Mouse (Mus musculus) lung, adult 2 months (tissue): ENCODE results near the gene Atp6v1e2.

Experiments
- CTCF ChIP-seq: fragments of 200-500 bp; IDR thresholded peaks from 2 replicates; pipeline ENCODE4 v1.5.1; 2011; ENCODE audit warnings: mild to moderate bottlenecking, low read length, control low read depth; ENCODE audit not compliant: insufficient read depth
- POLR2A ChIP-seq: fragments of 200-500 bp; IDR thresholded peaks from 2 replicates; pipeline ENCODE4 v1.6.1; 2011; ENCODE audit warnings: low read depth, mild to moderate bottlenecking, control low read depth, low read length, borderline replicate concordance; ENCODE audit errors: extremely low read depth

DNA sequence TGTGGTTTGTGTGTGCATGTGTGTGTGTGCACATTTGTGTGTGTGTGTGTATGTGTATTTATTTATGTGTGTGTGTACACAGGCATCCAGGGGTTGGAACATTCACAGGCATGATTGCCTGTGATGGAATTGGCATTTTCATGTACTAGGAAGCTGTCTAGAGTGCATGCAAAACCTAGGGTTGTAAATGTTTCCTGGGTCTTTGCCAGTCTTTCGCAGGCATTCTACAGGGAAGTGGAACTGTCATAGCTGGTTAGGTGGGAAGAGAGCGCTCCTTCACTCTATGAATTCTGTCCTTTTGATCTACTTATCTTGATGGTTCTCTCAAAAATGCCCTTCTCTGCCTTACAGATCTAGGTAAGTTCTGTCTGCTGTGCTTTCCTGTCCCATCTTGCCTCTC lies 10.6 kb downstream of the Atp6v1e2 start:
- TF ChIP-seq CTCF = no peak
- no peak for TF ChIP-seq POLR2A
